Comparison of ENCODE assay signal across 11 mouse cellular contexts in the genomic region with DNA sequence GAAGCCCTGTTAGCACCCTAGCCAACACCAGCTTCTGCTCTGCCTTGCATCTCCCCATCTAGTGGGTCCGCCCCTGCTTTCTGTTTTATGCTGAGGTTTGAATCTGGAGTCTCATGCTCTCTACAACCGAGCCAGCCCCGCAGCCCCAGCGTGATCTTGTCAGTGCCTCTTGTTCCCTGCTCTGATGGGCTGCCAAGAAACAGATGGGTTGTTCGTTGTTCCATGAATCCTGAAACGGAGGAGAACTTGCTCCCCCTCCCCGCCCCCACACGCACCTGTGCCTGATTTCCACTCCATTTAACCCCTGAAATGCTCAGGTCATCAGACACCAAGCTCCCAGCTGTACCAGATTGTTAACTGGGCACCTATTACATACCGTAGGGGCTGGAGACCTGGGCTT. TPM values are rescaled to one million over a fixed set of nuclear protein-coding genes. Genes with fewer than 3 reads are reported as not detected.
DNase-seq lines count a peak whose midpoint lies in the region; ATAC-seq and TF ChIP-seq lines count a peak whose summit lies in the region.
"Had no signal": no experiment of that assay in that cellular context is flagged by ENCODE, and none has a peak within 500 bp of the region (broad histone marks: within the 10 kb centered on the region; RNA-seq: fewer than 3 reads in every experiment).

No protein-coding gene starts in this region.

- no peaks in the 10 kb centered on the region for H3K9me3 ChIP-seq in midbrain, embryonic 14.5 days (ENCODE audit: control insufficient read depth, low read length)
- no peaks in the 10 kb centered on the region for H3K9me3 ChIP-seq in midbrain, embryonic 15.5 days
- H3K9me3 ChIP-seq in embryonic facial prominence, embryonic 13.5 days: no peaks in the 10 kb centered on the region
- no peaks in the 10 kb centered on the region for H3K9me3 ChIP-seq in limb, embryonic 12.5 days
- H3K9me3 ChIP-seq: heart, embryonic 12.5 days had no signal

- H3K4me1 ChIP-seq in midbrain, embryonic 14.5 days (ENCODE audit: control insufficient read depth, insufficient read depth, low read length): peaks cover 8% of the 10 kb centered on the region; the same call in 1 of the 2 replicates
- peaks cover 14% of the 10 kb centered on the region for H3K4me1 ChIP-seq in midbrain, embryonic 15.5 days
- peaks cover 19% of the 10 kb centered on the region for H3K4me1 ChIP-seq in cerebellum, adult 2 months (ENCODE audit: control insufficient read depth, insufficient read depth, low read length)
- H3K4me1 ChIP-seq in embryonic facial prominence, embryonic 13.5 days: peaks cover 70% of the 10 kb centered on the region
- H3K4me1 ChIP-seq in limb, embryonic 12.5 days (replicated peaks): peaks cover 47% of the 10 kb centered on the region
- H3K4me1 ChIP-seq in thymus, adult 2 months (replicated peaks; ENCODE audit: control insufficient read depth, insufficient read depth, low read length): peaks cover 11% of the 10 kb centered on the region

- no peak for TF ChIP-seq CTCF in cerebellum, adult 2 months (IDR thresholded peaks at IDR 0.05; ENCODE audit: borderline replicate concordance, insufficient read depth, low read depth, low read length)
- TF ChIP-seq CTCF in thymus, adult 2 months (IDR thresholded peaks at IDR 0.05; ENCODE audit: borderline replicate concordance, control insufficient read depth, extremely low read depth, insufficient read depth, low read length, poor library complexity): no peak

- H3K36me3 ChIP-seq in midbrain, embryonic 14.5 days (ENCODE audit: control insufficient read depth, insufficient read depth, low read length): no peaks in the 10 kb centered on the region
- no peaks in the 10 kb centered on the region for H3K36me3 ChIP-seq in midbrain, embryonic 15.5 days (replicated peaks)
- H3K36me3 ChIP-seq in embryonic facial prominence, embryonic 13.5 days: no peaks in the 10 kb centered on the region
- H3K36me3 ChIP-seq in limb, embryonic 12.5 days: no peaks in the 10 kb centered on the region
- no peaks in the 10 kb centered on the region for H3K36me3 ChIP-seq in thymus, adult 2 months (ENCODE audit: control insufficient read depth, insufficient read depth, low read length)
- H3K36me3 ChIP-seq: heart, embryonic 12.5 days had no signal

- WGBS in midbrain, embryonic 14.5 days: 46% methylated on average over 9 of the region's 9 CpGs
- 42% methylated on average over 9 of the region's 9 CpGs for WGBS in midbrain, embryonic 15.5 days
- WGBS in cerebellum, adult 2 months: 5% methylated on average over 9 of the region's 9 CpGs
- WGBS in embryonic facial prominence, embryonic 13.5 days: 11% methylated on average over 9 of the region's 9 CpGs
- 21% methylated on average over 9 of the region's 9 CpGs for whole genome bisulfite sequencing in limb, embryonic 12.5 days
- 83% methylated on average over 9 of the region's 9 CpGs for WGBS in thymus, adult 2 months

- no peak overlapping the region for H3K27ac ChIP-seq in midbrain, embryonic 14.5 days (replicated peaks; ENCODE audit: low read depth, low read length)
- H3K27ac ChIP-seq in midbrain, embryonic 15.5 days: no peak overlapping the region
- no peak overlapping the region for H3K27ac ChIP-seq in cerebellum, adult 2 months (ENCODE audit: insufficient read depth, low read length)
- peak overlapping the region; percentile 16; the same call in 1 of the 2 replicates for H3K27ac ChIP-seq in embryonic facial prominence, embryonic 13.5 days
- H3K27ac ChIP-seq in limb, embryonic 12.5 days: peak overlapping the region; percentile 64; the same call in 1 of the 2 replicates
- no peak overlapping the region for H3K27ac ChIP-seq in thymus, adult 2 months (ENCODE audit: control insufficient read depth, insufficient read depth, low read length)

- no peak for TF ChIP-seq POLR2A in cerebellum, adult 2 months (IDR thresholded peaks at IDR 0.05; ENCODE audit: borderline replicate concordance, insufficient read depth, low read length)
- no peak for TF ChIP-seq POLR2A in thymus, adult 2 months (IDR thresholded peaks at IDR 0.05; ENCODE audit: control insufficient read depth, extremely low read depth, insufficient read depth, low read length, poor library complexity)

- peak; percentile 21 for DNase-seq in midbrain, embryonic 14.5 days
- DNase-seq in cerebellum, adult 2 months: peak; percentile 73 to 87
- no peak for DNase-seq in adrenal gland, postnatal 10 days
- no peak for DNase-seq in thymus, adult 2 months
- DNase-seq: forebrain, postnatal 0 days; lung, adult 2 months; thymus, adult 18-20 months had no signal

- no peaks in the 10 kb centered on the region for H3K27me3 ChIP-seq in midbrain, embryonic 14.5 days (ENCODE audit: control insufficient read depth, insufficient read depth, low read length)
- H3K27me3 ChIP-seq in midbrain, embryonic 15.5 days (replicated peaks): no peaks in the 10 kb centered on the region
- no peaks in the 10 kb centered on the region for H3K27me3 ChIP-seq in cerebellum, adult 2 months (ENCODE audit: control insufficient read depth, insufficient read depth, low read length)
- H3K27me3 ChIP-seq in embryonic facial prominence, embryonic 13.5 days: no peaks in the 10 kb centered on the region
- H3K27me3 ChIP-seq in limb, embryonic 12.5 days: no peaks in the 10 kb centered on the region
- H3K27me3 ChIP-seq in thymus, adult 2 months (ENCODE audit: control insufficient read depth, insufficient read depth, low read length): no peaks in the 10 kb centered on the region
- H3K27me3 ChIP-seq: heart, embryonic 12.5 days had no signal

- no peak overlapping the region for H3K4me2 ChIP-seq in midbrain, embryonic 14.5 days (ENCODE audit: low read length)
- H3K4me2 ChIP-seq in midbrain, embryonic 15.5 days: no peak overlapping the region
- H3K4me2 ChIP-seq in embryonic facial prominence, embryonic 13.5 days: peak overlapping the region; percentile 14; the same call in 1 of the 2 replicates
- no peak overlapping the region for H3K4me2 ChIP-seq in limb, embryonic 12.5 days
- H3K4me2 ChIP-seq: heart, embryonic 12.5 days had no signal

- H3K9ac ChIP-seq in midbrain, embryonic 14.5 days (replicated peaks; ENCODE audit: low read length): no peak overlapping the region
- no peak overlapping the region for H3K9ac ChIP-seq in midbrain, embryonic 15.5 days
- no peak overlapping the region; the same call in 1 of the 2 replicates for H3K9ac ChIP-seq in embryonic facial prominence, embryonic 13.5 days
- H3K9ac ChIP-seq in limb, embryonic 12.5 days (replicated peaks): no peak overlapping the region
- H3K9ac ChIP-seq: forebrain, postnatal 0 days; heart, embryonic 12.5 days had no signal

- no peak overlapping the region for H3K4me3 ChIP-seq in midbrain, embryonic 14.5 days (replicated peaks; ENCODE audit: low read depth, low read length)
- H3K4me3 ChIP-seq in midbrain, embryonic 15.5 days: no peak overlapping the region
- H3K4me3 ChIP-seq in cerebellum, adult 2 months (replicated peaks; ENCODE audit: insufficient read depth, low read depth, low read length): no peak overlapping the region
- no peak overlapping the region for H3K4me3 ChIP-seq in embryonic facial prominence, embryonic 13.5 days
- H3K4me3 ChIP-seq in limb, embryonic 12.5 days (replicated peaks): no peak overlapping the region
- H3K4me3 ChIP-seq in thymus, adult 2 months (ENCODE audit: control insufficient read depth, insufficient read depth, low read length): no peak overlapping the region
- H3K4me3 ChIP-seq: heart, embryonic 12.5 days had no signal

- no peak for ATAC-seq in midbrain, embryonic 14.5 days (ENCODE audit: low FRiP score, low TSS enrichment)
- no peak for ATAC-seq in midbrain, embryonic 15.5 days (replicated peaks)
- ATAC-seq in embryonic facial prominence, embryonic 13.5 days (ENCODE audit: insufficient number of reproducible peaks, insufficient read depth, low FRiP score, low TSS enrichment, low read depth): no peak
- no peak for ATAC-seq in limb, embryonic 12.5 days (ENCODE audit: insufficient number of reproducible peaks, insufficient read depth, low FRiP score, low TSS enrichment, low read depth)
- ATAC-seq: forebrain, postnatal 0 days had no signal

RNA-seq across cellular contexts. Expression of a gene that starts 3.5 kb away (rescaled TPM):
- 3.2 and 4.6 TPM in 2 replicates for polyA plus RNA-seq in midbrain, embryonic 14.5 days (2014; fragmentation: Nextera tagmentation; extraction: Ambion mirVana)
- 4.1 and 5.5 TPM in 2 replicates for polyA plus RNA-seq in midbrain, embryonic 15.5 days (2015; fragmentation: Nextera tagmentation; extraction: Ambion mirVana)
- 7.9 and 10.3 TPM in 2 replicates for polyA plus RNA-seq in cerebellum, adult 2 months (2012; rRNA removed)
- 21.8 and 25.0 TPM in 2 replicates for polyA plus RNA-seq in embryonic facial prominence, embryonic 13.5 days (2015; fragmentation: Nextera tagmentation; extraction: Ambion mirVana)
- 16.7 and 19.6 TPM in 2 replicates for polyA plus RNA-seq in limb, embryonic 12.5 days (2016; fragmentation: Nextera tagmentation; extraction: Ambion mirVana)
- total RNA-seq in adrenal gland, postnatal 10 days (2021): 1 to 10 TPM; 4.1 to 6.9 TPM
- 6.7 and 12.8 TPM in 2 replicates for polyA plus RNA-seq in thymus, adult 2 months (2012; rRNA removed)

RNA-seq across cellular contexts. Expression of a gene that starts 25.4 kb away (rescaled TPM):
- 52.0 and 60.3 TPM in 2 replicates for polyA plus RNA-seq in midbrain, embryonic 14.5 days (2014; fragmentation: Nextera tagmentation; extraction: Ambion mirVana)
- 68.0 and 70.0 TPM in 2 replicates for polyA plus RNA-seq in midbrain, embryonic 15.5 days (2015; fragmentation: Nextera tagmentation; extraction: Ambion mirVana)
- polyA plus RNA-seq in cerebellum, adult 2 months (2012; rRNA removed): 57.8 and 60.8 TPM in 2 replicates
- 96.8 and 106 TPM in 2 replicates for polyA plus RNA-seq in embryonic facial prominence, embryonic 13.5 days (2015; fragmentation: Nextera tagmentation; extraction: Ambion mirVana)
- polyA plus RNA-seq in limb, embryonic 12.5 days (2016; fragmentation: Nextera tagmentation; extraction: Ambion mirVana): 102 and 103 TPM in 2 replicates
- total RNA-seq in adrenal gland, postnatal 10 days (2021): 10 to 100 TPM; 29.4 to 30.6 TPM
- polyA plus RNA-seq in thymus, adult 2 months (2012; rRNA removed): 46.5 and 52.2 TPM in 2 replicates

RNA-seq across cellular contexts. Expression of a gene that starts 36.7 kb away (rescaled TPM):
- 38.3 and 50.5 TPM in 2 replicates for polyA plus RNA-seq in midbrain, embryonic 14.5 days (2014; fragmentation: Nextera tagmentation; extraction: Ambion mirVana)
- 43.0 and 44.3 TPM in 2 replicates for polyA plus RNA-seq in midbrain, embryonic 15.5 days (2015; fragmentation: Nextera tagmentation; extraction: Ambion mirVana)
- 32.4 and 33.9 TPM in 2 replicates for polyA plus RNA-seq in cerebellum, adult 2 months (2012; rRNA removed)
- 158 and 211 TPM in 2 replicates for polyA plus RNA-seq in embryonic facial prominence, embryonic 13.5 days (2015; fragmentation: Nextera tagmentation; extraction: Ambion mirVana)
- polyA plus RNA-seq in limb, embryonic 12.5 days (2016; fragmentation: Nextera tagmentation; extraction: Ambion mirVana): 277 and 286 TPM in 2 replicates
- 10 to 100 TPM; 36.7 to 39.7 TPM for total RNA-seq in adrenal gland, postnatal 10 days (2021)
- polyA plus RNA-seq in thymus, adult 2 months (2012; rRNA removed): 78.0 and 79.8 TPM in 2 replicates

Comparison
In these comparisons a context has a peak if more than half of its experiments do, and no peak if none do; other contexts are left out.
1. DNase-seq: peak in midbrain, embryonic 14.5 days (single experiment) and cerebellum, adult 2 months (2 of 2); none in adrenal gland, postnatal 10 days (single experiment) and thymus, adult 2 months (single experiment).
2. H3K27ac ChIP-seq: peak in embryonic facial prominence, embryonic 13.5 days (single experiment) and limb, embryonic 12.5 days (single experiment); none in midbrain, embryonic 14.5 days (single experiment), midbrain, embryonic 15.5 days (single experiment), cerebellum, adult 2 months (single experiment) and thymus, adult 2 months (single experiment).